Mouse (Mus musculus) E14TG2a.4 (cell line): ENCODE measurements around the gene Ptpa.

Experiments
- CTCF ChIP-seq: conservative IDR thresholded peaks from 2 replicates; pipeline ENCODE4 v1.5.1; 2014; ENCODE audit warnings: low read length
- NANOG ChIP-seq: IDR thresholded peaks from 2 replicates; pipeline ENCODE4 v1.6.1; 2014; ENCODE audit warnings: borderline replicate concordance, low read length, mixed read lengths

- TF ChIP-seq CTCF (no peak), NANOG (no peak)
These were observed 62.7 kb downstream of the Ptpa start for GRCm38 (mm10) chr2:30478526-30478925.
